Comparison of ENCODE assay signal across 15 mouse cellular contexts in the genomic region with DNA sequence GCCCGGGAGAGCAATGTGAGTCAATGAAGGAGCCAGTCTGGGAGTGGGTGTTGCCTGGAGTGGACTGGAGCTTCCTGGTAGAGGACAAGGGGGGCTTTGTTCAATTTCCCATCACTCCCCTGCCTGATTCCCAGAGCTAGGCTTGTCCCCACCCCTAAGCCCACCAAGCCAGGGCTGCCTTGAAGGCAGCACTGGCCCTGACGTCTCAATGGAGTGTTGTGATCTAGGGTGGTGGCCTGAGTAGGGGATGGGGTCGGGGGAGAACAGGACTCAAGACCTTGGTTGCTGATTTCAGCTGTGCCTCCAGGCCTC. TPM values are rescaled to one million over a fixed set of nuclear protein-coding genes. Genes with fewer than 3 reads are reported as not detected.
DNase-seq lines count a peak whose midpoint lies in the region; ATAC-seq lines count a peak whose summit lies in the region.
"Had no signal": no experiment of that assay in that cellular context is flagged by ENCODE, and none has a peak within 500 bp of the region (broad histone marks: within the 10 kb centered on the region; RNA-seq: fewer than 3 reads in every experiment).

No protein-coding gene starts in this region.

- H3K4me2 ChIP-seq in forebrain, embryonic 15.5 days (replicated peaks), result no peak overlapping the region
- H3K4me2 ChIP-seq in stomach, embryonic 16.5 days (ENCODE audit: low read depth, low read length), result no peak overlapping the region
- H3K4me2 ChIP-seq: liver, embryonic 15.5 days had no signal

- H3K27ac ChIP-seq in forebrain, embryonic 15.5 days (replicated peaks), result peak overlapping the region; percentile 32; the same call in 1 of the 2 replicates
- H3K27ac ChIP-seq in limb, embryonic 10.5 days, result peak overlapping the region; percentile 71
- peak overlapping the region; percentile 22; the same call in 1 of the 2 replicates for H3K27ac ChIP-seq in stomach, embryonic 16.5 days (ENCODE audit: low read length)
- H3K27ac ChIP-seq: heart, embryonic 10.5 days; liver, embryonic 15.5 days had no signal

- peaks cover 17% of the 10 kb centered on the region for H3K4me1 ChIP-seq in forebrain, embryonic 15.5 days
- peaks cover 30% of the 10 kb centered on the region for H3K4me1 ChIP-seq in limb, embryonic 10.5 days
- no peaks in the 10 kb centered on the region for H3K4me1 ChIP-seq in stomach, embryonic 16.5 days (ENCODE audit: control insufficient read depth, insufficient read depth, low read length)
- H3K4me1 ChIP-seq: liver, embryonic 15.5 days had no signal

- H3K36me3 ChIP-seq in forebrain, embryonic 15.5 days, result no peaks in the 10 kb centered on the region
- H3K36me3 ChIP-seq in limb, embryonic 10.5 days, result no peaks in the 10 kb centered on the region
- 0 out of 2 replicates have a peak, but pooled peaks cover 3% of the 10 kb centered on the region for H3K36me3 ChIP-seq in stomach, embryonic 16.5 days (ENCODE audit: control insufficient read depth, insufficient read depth, low read length)
- H3K36me3 ChIP-seq: liver, embryonic 15.5 days had no signal

- no peaks in the 10 kb centered on the region for H3K9me3 ChIP-seq in forebrain, embryonic 15.5 days
- H3K9me3 ChIP-seq in limb, embryonic 10.5 days (replicated peaks), result no peaks in the 10 kb centered on the region
- no peaks in the 10 kb centered on the region for H3K9me3 ChIP-seq in stomach, embryonic 16.5 days (replicated peaks; ENCODE audit: control insufficient read depth, low read length)
- H3K9me3 ChIP-seq: heart, embryonic 10.5 days; liver, embryonic 15.5 days had no signal

- no peak overlapping the region for H3K4me3 ChIP-seq in forebrain, embryonic 15.5 days
- no peak overlapping the region for H3K4me3 ChIP-seq in limb, embryonic 10.5 days
- H3K4me3 ChIP-seq in stomach, embryonic 16.5 days (replicated peaks; ENCODE audit: low read length), result no peak overlapping the region
- H3K4me3 ChIP-seq: heart, embryonic 10.5 days; liver, embryonic 15.5 days had no signal

- WGBS in forebrain, embryonic 15.5 days, result 30% methylated on average over 3 of the region's 3 CpGs
- 58% methylated on average over 3 of the region's 3 CpGs for WGBS in limb, embryonic 10.5 days
- whole genome bisulfite sequencing in stomach, embryonic 16.5 days, result 50% methylated on average over 3 of the region's 3 CpGs

- peak; percentile 48; the same call in 1 of the 2 replicates for ATAC-seq in forebrain, embryonic 15.5 days (replicated peaks)
- ATAC-seq in stomach, embryonic 16.5 days (ENCODE audit: insufficient read depth, low FRiP score), result no peak
- no peak for ATAC-seq in megakaryocyte progenitor cell, adult 5-6 weeks (replicated peaks; ENCODE audit: poor library complexity)

- H3K9ac ChIP-seq in forebrain, embryonic 15.5 days (replicated peaks), result no peak overlapping the region
- H3K9ac ChIP-seq in stomach, embryonic 16.5 days (ENCODE audit: low read length), result no peak overlapping the region
- H3K9ac ChIP-seq: liver, embryonic 15.5 days had no signal

- H3K27me3 ChIP-seq in forebrain, embryonic 15.5 days, result no peaks in the 10 kb centered on the region
- H3K27me3 ChIP-seq in limb, embryonic 10.5 days (ENCODE audit: low read depth, poor library complexity, severe bottlenecking), result no peaks in the 10 kb centered on the region
- H3K27me3 ChIP-seq in stomach, embryonic 16.5 days (ENCODE audit: control insufficient read depth, insufficient read depth, low read length), result no peaks in the 10 kb centered on the region
- H3K27me3 ChIP-seq: liver, embryonic 15.5 days had no signal

- peak; percentile 42 for DNase-seq in retina, postnatal 1 day
- DNase-seq in retina, embryonic 14.5 days (ENCODE audit: low spot score), result no peak
- no peak for DNase-seq in limb, embryonic 10.5 days (ENCODE audit: low spot score)
- DNase-seq in ovary, postnatal 10 days (ENCODE audit: low spot score), result no peak
- no peak for DNase-seq in kidney, adult 11 months
- DNase-seq: cerebellum, adult 18-20 months; gastrocnemius, postnatal 25 days; lung, postnatal 14 days; thymus, postnatal 36 days had no signal

RNA-seq across cellular contexts. Expression of a gene that starts 8.3 kb away (rescaled TPM):
- polyA plus RNA-seq in forebrain, embryonic 15.5 days (2015; fragmentation: Nextera tagmentation; extraction: Ambion mirVana), result 4.6 and 5.1 TPM in 2 replicates
- polyA plus RNA-seq in limb, embryonic 10.5 days (2016; fragmentation: Nextera tagmentation; extraction: Ambion mirVana), result 3.9 and 10.2 TPM in 2 replicates
- polyA plus RNA-seq in stomach, embryonic 16.5 days (2015; fragmentation: Nextera tagmentation; extraction: Ambion mirVana), result 55.6 and 75.1 TPM in 2 replicates
- 0.24 and 1.1 TPM in 2 replicates for total RNA-seq in megakaryocyte progenitor cell, adult 5-6 weeks (2015)
- 0.17 and 0.84 TPM in 2 replicates for total RNA-seq in megakaryocyte progenitor cell, adult 5-6 weeks (2017)
- total RNA-seq: monocyte, adult 5-6 weeks had no signal

RNA-seq across cellular contexts. Expression of a gene that starts 46.4 kb away (rescaled TPM):
- 68.1 and 70.3 TPM in 2 replicates for polyA plus RNA-seq in forebrain, embryonic 15.5 days (2015; fragmentation: Nextera tagmentation; extraction: Ambion mirVana)
- 71.4 and 73.4 TPM in 2 replicates for polyA plus RNA-seq in limb, embryonic 10.5 days (2016; fragmentation: Nextera tagmentation; extraction: Ambion mirVana)
- polyA plus RNA-seq in stomach, embryonic 16.5 days (2015; fragmentation: Nextera tagmentation; extraction: Ambion mirVana), result 63.5 and 72.7 TPM in 2 replicates
- total RNA-seq in megakaryocyte progenitor cell, adult 5-6 weeks (2015), result 39.4 and 51.8 TPM in 2 replicates
- 11.8 and 15.5 TPM in 2 replicates for total RNA-seq in megakaryocyte progenitor cell, adult 5-6 weeks (2017)
